Mouse (Mus musculus): ENCODE data around the gene E2f4.

Gene E2f4

DNA sequence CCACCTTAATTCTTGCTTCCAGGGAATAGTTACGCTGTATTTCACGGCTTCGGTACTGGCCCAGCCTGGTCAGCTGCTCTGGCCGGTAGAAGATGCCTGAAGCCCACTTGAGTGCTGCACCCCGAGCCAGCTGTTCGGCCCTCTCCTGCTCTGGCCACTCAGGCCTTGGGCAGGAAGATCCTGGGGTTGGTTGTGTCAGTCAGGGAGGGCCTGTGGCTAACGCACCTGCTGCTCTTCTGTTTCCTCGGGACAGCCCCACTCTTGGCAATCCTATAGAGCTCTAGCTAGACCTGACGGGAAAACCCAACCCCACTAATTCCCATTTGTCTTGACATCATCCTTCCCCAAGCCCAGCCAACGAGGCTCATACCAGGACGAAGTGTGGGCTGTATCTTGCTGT, 2.2 kb upstream of the E2f4 start:
- DNase-seq: no peak

DNA sequence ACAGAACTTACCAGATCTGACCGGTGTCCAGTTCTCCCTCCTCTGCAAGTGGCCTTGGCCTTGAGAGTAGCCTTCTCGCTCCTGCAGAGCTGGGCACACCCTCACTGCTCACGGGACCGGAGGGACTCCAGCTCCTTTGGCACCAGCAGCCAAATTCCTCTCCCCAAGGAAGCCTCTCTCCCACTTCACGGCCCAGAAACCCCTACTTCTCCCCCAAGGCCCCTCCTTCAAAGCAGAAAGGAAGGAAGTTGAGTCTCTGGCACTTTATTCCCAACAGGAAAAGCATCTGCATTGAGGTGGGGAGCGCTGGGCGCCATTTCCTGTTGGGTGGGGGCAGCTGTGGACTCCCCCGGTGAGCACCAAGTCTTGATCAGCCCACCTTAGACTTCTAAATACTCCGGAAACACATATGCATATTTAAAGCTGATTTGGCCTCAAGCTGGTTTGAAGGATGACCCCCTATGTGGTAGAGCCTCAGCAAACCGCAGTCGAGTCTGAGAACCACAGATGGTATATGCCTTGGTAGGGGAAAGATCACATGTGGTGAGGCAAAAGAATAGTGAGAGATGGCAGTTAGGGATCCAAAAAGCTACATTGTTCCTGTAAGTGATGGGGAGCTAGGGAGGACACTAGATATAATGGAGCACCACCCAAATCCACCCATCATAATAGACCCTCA, 1.4 kb upstream of the E2f4 start, which contains the start of gene Exoc3l:
Exoc3l (minus strand) TSS at position 207 of the 679 bp plus-strand sequence.
- DNase-seq: no peak

DNA sequence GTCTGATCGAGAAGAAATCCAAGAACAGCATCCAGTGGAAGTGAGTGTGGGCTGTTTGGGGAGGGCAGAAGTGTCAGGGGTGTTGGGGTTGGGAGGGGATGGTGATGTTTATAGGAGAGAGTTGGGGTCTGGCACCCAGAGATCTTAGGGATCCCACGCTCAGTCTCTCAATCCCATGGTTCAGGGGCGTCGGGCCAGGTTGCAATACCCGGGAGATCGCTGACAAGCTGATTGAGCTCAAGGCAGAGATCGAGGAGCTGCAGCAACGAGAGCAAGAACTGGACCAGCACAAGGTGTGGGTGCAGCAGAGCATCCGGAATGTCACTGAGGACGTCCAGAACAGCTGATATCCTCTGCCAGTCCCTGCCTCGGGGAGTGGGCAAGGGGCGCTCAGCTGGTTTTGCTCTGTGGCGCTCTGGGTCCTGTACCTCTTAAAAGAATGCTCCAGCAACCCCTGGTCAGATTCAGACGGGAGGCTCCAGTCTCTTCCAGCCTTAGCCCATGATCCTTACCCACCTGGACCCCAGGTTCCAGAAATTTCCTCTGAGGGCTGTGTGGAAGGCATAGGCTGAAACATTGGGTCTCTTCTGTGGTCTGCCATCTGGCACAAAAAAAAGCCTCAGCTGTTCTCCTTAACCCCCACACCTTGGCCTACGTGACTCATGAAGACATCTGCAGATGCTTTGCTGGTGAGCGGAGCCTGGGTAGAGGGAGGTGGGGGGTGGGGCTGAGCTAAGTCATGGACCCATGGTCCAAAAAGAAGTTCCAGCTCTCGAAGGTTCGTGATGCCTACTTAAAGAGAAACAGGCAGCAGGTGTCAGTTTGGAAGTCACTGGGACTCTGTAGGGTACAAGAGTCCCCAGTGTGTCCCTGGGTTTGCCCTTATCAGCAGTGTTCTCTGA, 1.1 kb downstream of the E2f4 start:
- DNase-seq: no peak

DNA sequence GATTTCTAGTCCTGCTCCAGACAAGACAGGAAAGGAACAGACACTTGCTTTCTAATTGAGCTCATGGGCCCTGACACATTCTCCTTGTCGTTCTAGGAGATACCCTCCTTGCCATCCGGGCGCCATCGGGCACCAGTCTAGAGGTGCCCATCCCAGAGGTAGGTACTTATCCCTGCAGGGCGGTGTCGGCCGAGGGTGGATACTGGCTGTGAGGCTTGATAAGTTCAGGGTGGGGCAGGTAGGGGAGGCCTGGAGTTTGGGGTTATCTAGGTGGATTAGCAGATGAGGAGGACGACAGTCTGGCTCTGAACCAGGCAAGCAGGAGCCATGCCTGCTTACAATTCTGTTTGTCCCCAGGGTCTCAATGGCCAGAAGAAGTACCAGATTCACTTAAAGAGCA, 2.5 kb downstream of the E2f4 start:
- no peak for DNase-seq

DNA sequence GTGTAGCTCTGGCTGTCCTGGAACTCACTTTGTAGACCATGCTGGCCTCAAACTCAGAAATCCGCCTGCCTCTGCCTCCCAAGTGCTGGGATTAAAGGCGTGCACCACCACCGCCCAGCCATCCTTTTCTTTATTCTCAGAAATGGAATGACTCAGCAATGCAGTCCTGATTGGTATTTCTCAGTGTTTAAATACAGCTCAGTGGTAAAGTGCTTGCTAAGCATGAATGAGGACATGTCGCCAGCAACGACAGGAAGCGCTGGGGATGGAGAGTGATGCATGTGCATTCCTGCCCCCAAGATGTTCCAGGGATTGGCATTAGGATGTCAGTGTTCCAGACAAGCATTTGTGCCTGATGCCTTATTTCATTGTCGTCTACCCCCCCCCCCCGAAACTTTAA, 5.9 kb downstream of the E2f4 start:
- no peak for DNase-seq

DNA sequence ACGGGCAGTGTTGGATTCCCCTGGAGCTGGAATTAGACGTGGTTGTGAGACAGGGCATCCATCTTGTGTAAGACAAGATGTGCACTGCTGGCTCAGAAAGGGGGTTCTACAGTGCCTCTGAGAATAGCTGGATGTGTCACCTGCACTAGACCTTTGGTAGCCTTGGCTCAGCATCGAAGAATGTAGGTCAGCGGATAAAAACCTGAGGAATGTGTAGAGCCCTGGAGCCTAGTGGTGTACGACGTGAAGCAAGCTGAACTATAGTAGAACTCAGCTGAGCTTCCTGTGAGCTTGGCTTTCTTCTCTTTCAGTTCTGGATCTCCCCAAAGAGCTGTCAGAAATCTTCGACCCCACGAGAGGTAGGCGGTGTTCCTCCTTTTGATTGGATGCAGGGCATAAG, 6.4 kb downstream of the E2f4 start:
- DNase-seq: no peak

DNA sequence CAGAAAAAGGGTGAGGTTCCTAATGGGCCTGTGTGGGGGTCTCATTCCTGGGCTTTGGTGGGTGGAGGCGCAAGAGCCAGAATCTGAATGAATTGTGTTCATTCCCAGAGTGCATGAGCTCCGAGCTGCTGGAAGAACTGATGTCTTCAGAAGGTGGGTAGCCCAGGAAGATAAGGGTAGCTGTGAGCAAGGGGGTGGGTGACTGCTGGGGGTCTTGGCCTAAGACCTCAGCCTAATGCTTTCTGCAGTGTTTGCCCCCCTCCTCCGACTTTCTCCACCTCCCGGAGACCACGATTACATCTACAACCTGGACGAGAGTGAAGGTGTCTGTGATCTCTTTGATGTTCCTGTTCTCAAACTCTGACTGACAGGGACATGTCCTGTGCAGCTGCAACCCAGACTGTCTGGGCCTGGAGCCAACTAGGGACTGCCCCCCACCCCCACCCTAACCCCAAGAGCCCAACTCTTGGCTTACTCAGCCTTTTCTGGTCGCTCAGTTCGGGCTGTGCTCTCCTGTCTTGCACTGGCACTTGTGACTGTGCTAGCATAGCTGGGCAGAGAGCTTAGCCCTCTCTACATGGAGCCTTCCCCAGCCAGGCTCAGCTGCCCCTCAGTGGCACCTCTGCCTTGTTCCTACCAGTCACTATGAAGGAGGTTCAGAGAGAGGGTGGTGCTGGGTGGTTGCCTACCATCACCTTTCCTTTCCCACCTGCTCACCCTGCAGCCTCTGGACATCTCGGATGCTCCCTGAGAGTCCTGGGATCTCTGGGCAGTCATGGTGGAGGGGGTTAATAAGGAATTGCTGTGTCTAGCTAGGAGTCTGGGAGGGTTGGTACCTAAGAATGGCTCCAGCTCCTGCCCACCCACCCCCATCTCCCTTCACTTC, 7.1 kb downstream of the E2f4 start:
- no peak for DNase-seq

DNA sequence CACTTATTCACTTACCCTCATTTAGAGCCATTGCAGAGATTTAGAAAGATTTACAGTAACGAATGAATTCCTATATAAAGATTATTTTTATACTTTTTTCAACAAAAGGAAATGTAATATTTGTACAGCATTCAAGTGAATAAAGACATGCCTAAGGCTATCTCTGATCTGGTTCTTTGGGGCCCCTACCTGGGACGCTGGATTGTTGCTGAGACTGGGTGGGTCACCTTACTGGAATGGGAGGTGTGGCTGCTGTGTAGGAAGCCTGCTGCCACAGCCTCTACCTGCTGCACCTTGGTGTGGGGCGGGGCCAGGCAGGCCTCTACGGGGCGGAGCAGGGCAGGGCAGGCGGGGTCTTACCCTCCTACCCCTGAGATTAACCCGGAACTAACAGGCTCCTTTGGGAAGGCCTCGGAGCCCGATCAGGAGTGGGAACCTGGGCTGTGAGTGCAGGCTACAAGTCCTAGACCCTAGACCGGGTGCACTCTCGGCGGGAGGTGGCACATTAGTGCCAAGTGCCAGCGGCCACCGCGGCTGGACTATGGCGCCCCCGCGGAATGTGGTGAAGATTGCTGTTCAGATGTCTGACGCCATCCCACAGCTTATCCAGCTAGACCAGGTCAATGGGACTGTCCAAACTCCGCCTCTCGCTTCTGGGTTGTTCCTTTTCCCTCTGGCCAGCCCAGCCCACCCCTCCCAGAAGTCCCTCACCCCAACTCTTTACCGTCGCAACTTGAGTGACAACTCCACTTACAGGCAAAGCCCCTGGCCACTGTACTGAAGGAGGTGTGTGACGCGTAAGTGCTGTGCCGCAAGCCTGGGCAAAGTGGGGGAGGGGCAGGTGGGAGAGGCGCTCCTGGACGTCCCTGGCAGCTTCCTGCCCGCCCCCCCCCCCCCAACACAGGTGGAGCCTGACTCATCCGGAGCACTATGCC, 8.0 kb downstream of the E2f4 start, which contains the start of gene Elmo3:
Elmo3 (plus strand) TSS at position 391 of the 935 bp plus-strand sequence.
- DNase-seq: peak; percentile 13 to 17

DNA sequence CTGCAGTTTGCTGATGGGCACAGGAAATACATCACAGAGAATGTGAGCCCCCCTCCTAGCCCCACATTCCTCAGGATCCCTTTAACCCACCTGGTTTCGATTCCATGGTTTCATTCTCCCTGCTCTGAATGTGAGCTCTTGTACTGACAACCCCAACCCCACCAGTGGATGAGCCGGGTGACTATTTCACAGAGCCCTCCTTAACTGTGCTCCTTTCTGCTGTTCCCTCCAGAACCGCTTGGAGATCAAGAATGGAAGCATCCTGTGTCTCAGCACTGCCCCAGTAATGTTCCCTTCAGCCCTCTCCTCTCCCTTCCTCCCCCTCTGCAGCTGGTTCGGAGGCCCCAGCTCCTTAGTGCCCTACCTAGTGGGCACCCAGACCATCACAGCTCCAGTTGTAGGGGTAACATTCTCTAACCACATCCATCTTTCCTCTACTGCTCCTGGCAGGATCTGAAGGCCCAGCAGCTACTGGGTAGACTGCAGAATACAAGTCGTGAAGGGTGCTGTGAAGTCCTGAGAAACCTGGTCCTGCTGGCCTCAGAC, 8.8 kb downstream of the E2f4 start:
- DNase-seq: no peak

DNA sequence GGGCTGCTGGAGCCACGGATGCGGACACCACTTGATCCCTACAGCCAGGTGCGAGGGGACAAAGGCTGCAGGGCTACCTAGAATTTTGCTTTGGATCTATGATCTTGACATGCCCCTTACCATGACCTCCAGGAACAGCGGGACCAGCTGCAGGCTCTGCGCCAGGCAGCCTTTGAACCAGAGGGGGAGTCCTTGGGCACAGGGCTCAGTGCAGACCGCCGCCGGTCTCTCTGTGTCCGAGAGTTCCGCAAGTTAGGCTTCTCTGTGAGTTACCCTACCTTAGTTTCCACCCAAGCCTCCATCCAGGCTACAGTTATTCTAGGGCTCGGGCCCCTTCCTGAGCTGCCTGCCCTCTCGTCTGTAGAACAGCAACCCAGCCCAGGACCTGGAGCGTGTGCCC, 10.2 kb downstream of the E2f4 start:
- DNase-seq: no peak

DNA sequence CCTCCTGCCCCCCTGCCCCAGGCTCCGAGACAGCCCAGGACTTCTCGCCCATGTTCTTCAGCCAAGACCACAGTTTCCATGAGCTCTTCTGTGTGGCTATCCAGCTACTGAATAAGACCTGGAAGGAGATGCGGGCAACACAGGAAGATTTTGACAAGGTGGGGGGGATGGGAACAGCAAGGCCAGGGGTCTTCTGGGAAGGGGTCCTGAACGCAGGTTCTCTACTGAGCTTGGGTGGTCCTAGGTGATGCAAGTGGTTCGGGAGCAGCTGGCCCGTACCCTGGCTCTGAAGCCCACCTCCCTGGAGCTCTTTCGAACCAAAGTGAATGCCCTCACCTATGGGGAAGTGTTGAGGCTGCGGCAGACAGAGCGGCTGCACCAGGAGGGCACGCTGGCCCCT, 11.0 kb downstream of the E2f4 start:
- DNase-seq: no peak

DNA sequence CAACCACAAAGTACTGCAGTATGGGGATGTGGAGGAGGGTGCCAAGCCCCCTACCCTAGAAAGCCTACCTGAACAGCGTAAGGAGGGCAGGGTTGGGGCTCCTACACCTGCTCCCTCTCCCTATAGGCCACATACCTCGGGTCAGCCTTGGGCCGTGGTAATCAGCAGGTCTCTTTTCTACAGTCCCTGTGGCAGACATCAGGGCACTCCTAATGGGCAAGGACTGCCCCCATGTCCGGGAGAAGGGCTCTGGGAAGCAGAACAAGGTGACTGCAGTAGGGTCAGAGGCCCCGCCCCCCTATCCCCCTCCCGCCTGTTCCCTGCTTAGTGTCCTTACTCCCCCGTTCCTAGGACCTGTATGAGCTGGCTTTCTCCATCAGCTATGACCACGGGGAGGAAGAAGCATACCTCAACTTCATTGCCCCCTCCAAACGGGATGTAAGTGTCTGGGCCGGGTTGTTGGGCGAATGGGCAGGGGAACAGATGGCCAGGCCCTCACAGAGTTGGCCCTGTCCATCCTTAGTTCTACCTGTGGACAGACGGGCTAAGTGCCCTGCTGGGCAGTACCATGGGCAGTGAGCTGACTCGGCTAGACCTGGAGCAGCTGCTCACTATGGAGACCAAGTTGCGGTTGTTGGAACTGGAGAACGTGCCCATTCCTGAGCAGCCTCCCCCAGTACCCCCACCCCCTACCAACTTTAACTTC, 11.8 kb downstream of the E2f4 start:
- no peak for DNase-seq

DNA sequence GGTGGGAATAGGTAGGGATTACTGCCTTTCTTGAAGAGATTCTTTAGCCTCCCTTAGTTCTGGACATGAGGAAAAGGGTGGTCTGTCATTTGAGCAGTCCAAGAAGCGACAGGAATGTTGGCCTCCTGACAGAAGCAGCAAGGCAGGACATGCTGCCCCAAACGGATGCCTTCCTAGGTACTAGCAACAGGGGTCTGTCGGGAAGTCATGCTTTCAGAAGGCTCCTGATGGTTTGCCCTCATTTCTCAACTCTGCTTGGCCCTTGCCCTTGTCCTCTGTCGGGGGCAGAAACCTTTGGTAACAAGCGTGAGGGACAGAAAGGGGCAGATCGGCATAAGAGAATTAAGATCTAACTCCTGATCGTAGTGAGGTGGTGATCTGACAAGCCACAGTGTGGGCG, 12.7 kb downstream of the E2f4 start:
- DNase-seq: no peak

DNA sequence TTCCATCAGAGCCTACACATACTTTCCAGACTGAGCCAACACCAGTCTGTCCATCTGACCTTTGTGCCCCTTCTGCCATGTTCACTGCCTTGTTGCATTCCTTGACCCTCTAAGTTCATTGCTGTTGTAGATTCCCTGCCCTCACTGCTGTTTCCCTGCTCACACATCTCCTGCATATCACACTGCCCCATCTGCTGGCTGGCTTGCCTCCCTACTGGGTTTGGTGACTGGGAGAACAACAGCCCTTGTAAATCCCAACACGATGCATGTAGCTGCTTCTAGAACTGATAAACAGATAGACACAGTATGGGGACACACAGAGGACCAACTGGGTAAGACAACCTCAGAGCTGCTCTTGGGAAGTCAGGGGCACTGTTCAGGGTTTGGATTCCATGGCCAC, 14.3 kb downstream of the E2f4 start:
- DNase-seq: no peak

DNA sequence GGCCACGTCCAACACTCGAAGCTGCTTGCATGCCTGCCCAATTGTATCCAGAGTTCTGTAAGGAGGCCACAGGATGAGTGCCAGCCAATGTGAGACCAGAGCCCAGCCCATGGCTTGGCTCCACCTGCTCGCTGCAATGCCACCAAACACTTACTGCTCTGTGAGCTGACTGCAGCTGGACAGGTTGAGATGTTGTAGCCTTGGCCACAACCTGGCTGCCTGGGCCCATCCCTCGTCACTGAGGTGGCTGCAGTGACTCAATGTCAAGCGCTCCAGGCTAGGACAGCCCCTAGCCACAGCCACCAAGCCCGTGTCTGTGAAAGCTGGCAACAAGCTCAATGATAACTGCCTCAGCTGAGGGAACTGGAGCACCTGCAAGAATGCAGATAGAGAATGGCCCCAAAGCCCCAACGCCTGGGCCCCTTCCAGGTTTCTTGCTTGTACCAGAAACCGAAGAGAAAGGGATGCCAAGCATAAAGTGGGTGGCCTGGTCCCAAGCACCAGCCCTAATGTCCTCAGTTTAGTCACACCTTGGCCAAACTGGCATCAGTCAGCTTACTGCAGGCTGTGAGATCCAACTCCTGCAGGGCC, 15.5 kb downstream of the E2f4 start:
- no peak for DNase-seq

DNA sequence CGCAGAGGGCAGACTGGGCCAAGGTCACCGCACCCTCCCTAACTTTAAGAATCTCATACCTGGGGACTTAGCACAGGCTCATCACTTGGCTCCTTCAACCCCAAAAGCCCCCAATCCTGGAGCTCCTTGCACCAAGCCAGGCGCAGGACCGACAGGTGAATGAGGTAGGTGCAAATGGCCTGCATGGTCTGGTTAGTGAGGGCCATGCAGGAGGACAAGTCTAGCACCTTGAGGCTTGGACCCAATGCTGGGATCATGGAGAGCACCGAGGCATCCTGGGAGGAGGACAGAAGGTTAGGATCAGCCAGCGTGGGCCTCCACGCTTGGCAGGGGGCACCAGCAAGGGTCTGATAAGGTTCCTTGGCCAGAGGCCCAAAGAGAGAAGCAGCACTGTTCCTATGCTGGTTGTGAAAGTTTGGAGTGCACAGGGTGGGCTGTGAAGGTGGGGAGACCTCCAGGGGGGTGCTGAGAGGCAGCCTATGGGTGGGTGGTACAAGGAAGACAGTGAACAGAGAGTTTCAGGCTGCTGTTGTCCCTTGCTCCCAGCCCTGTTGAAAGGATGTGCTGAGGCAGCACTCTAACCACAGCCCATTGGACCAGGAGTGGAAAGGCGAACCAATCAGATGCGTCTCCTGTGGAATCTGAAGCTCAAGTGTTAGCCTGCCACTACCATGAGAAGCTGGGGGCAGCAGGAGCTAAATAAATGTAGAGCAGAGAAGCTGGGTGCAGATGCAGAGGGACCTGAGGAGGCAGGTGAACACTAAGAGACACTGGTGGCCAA, 16.3 kb downstream of the E2f4 start:
- DNase-seq: no peak

DNA sequence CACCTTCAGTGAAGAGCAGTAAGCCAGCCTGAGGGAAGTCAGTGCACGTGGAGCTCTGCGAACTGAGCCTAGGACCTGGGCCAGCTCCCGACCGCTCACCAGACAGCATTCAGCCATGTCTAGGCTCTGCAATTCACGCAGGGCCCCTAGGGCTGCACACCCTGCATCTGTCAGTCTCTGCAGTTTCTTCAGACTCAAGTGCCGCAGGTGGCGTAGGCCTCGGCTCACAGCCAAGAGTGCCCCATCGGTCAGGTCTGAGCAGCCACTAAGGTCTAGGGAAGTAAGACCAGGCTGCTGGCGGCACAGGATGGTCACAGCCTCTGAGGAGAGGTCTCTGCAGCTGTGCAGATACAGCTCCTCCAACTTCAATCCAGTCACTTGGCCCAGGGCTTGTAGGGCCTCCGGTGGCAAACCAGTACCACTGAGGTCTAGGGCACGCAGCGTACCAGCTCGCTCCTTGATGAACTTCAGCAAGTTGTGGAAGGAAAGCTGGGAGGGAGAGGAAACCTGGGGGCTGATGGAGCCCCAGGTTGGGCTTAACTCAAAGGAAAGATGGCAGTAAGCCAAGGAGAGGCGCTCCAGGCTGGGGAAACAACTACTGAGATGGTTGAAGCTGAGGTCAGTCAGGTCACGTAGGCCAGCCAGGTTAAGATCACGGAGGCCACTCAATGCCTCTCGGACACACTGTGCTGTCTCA, 17.8 kb downstream of the E2f4 start:
- DNase-seq: no peak

DNA sequence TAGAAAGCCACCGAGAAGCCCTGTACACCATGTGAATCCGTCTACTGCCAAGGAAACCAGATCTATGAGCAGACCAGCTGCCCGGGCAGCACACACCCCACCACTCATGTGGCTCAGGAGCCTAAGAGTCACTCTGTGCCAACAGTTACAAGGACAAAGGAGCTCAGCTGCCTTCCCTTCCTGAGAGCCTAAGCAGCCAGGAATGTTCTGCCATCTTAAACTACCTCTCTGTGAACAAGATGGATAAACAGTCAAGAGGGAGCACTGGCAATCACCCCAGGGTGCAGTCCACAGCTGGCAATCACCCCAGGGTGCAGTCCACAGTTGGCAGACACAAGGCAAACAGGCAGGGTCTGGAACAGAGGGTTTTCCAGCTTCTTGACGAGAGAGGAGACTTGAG, 20.5 kb downstream of the E2f4 start:
- no peak for DNase-seq

DNA sequence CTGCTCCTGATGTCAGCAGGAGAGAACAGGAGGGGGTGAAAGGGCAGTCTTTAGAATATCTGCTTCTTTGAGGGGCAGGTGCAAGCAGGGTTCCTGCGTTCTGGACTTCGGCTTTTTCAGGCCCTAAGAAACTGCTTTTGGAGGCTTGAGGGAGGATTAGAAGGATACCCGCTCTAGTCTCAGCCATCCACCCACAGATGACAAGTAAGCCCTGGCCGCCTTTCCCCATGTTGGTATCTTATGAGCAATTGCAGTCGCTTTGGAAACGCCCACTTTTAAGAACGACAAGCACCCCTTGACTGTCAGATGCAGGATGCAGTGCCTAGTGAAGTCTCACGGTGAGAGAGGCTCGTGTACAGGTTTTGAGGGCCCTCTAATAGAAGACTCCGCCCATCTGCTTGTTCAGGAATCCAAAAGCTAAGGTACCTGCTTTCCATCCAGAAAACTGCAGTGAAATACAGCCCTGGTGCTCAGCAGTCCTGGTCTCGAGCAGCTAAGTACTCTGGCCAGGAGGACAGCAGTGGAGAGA, 21.3 kb downstream of the E2f4 start:
- DNase-seq: no peak

All from B cell, adult 2 months (primary cell).